Mouse (Mus musculus) granulocyte monocyte progenitor cell, adult 5-6 weeks (primary cell): ENCODE data around the gene Spg21. TPM values are rescaled to one million over a fixed set of nuclear protein-coding genes. Genes with fewer than 3 reads are reported as not detected.
A peak's percentile ranks its signal among the peaks of the same experiment; 100 is the strongest.

ENCODE experiments used
- ATAC-seq: replicated peaks from 2 replicates; pipeline ENCODE4 v1.8.0; 2016; ENCODE audit warnings: mild to moderate bottlenecking, moderate TSS enrichment, inconsistent platforms; ENCODE audit not compliant: poor library complexity, severe bottlenecking
- total RNA-seq, 2 experiments: library from RNA; stranded (forward) in 1 of 2; stranded (reverse) in 1 of 2; fragments of 200-712, 200-1000 nt in 1 of 2; fragments of >200 nt in 1 of 2; fragmentation: Nextera tagmentation in 1 of 2; gene quantifications; 2 replicates each; pipeline ENCODE4 v1.2.3; 2014 to 2017

Gene Spg21
- total RNA-seq (2014; fragmentation: Nextera tagmentation) (81.6 and 82.9 TPM in 2 replicates), total RNA-seq (2017) (70.2 and 82.2 TPM in 2 replicates)

GRCm38 (mm10) chr9:65460732-65461442 is at the start of gene Spg21:
Spg21 (plus strand) TSS chr9:65460947.
- ATAC-seq: peak; percentile 97

DNA sequence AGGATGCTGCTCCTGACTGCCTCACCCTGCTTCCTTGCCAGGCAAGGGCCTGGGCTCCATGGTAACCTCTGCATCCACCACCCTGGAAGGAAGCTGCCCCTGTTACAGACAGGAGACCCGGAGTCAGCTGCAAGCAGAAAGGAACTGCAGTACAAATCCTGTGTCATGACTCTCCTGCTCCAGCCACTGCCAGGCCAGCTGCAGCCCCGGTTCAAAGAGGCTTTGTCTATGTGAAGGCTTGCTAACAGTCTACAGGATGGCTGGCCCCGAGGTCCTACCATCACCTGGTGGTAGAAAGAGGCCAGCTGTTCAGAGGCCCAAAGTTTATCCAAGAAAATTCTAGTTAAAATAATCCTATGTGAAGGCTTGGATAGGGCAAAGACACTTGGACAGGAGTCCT is 49.4 kb upstream of the Spg21 start:
- ATAC-seq: no peak

DNA sequence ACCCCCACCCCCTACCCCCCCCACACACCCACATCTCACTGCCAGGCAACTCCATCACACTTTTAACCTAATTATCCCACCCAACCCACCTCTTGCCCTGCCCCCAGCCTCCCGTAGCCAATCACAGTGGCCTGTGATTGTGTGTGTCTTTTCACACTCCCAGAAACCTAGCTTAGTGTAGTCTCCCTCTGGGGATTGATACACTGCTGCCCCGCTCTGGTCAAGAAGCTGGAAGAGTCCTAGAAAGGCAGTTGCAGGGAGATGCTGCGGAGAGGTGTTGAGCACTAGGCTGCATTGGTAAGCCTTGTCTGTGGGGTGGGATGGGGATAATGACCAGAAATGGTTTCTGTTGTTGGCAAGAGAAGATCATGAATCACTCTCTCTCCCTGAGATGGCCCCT is 43.0 kb upstream of the Spg21 start:
- ATAC-seq: no peak

GRCm38 (mm10) chr9:65419633-65420032 is 41.1 kb upstream of the Spg21 start:
- ATAC-seq: no peak

DNA sequence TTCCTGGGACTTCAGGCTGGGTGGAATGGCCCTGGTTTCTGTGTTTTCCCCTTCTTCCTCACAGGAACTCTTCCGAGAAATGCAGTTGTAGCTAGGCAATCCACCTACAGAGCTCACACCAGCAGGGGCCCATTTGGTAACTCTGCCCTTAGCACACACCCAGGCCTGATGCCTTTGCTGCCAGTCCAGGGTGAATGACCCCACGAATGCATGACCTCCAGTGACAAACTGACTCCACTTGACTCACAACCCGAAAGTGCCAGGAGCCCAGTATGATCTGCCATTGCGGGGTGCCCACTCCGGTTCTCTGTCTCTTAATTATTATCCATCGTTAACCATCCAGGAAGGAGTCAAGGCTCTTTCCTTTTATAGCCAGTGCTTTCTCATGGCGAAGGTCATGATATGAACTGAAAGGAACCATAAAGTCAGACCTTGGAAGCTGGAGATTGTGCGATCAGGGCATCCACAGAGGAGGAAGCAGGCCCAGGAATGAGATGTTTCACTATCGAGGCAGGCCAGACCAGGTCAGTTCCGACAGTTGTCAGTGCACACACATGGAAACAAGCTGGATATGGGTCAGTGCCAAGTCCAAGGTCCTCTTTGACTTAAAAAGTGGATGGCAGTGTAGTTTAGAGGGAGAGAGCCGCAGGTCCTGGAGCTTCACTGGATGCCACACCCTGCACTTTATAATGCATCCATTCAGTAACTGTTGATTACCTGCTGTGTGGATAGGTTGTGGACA is 37.8 kb upstream of the Spg21 start, which contains the start of gene Slc51b:
Gene Slc51b, minus strand, starts transcription at position 196 of the 742 bp plus-strand sequence.
- ATAC-seq: no peak

- ATAC-seq: peak; percentile 82
These were observed 36.4 kb upstream of the Spg21 start for GRCm38 (mm10) chr9:65424393-65424792.

DNA sequence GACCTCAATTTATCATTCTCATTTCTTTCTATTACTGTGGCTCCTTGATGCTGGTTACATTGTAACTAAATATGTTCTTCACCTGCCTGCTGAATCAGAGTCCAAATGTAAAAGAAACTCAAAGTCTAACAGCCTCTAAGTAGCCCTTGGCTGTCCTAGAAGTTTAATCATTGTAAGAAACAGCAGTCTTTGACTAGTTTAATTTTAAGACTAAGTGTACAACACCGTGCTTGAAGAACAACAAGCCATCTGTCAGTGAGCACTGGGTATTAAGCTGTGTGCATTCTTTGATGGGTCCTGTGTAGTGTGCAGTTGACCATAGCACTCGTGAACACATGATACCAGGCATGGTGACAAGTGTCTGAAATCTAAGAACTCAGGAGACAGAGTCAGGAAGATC is 33.2 kb upstream of the Spg21 start:
- no peak for ATAC-seq

- no peak for ATAC-seq
These were observed 32.7 kb upstream of the Spg21 start for GRCm38 (mm10) chr9:65428003-65428402.

- ATAC-seq: no peak
These were observed 30.3 kb upstream of the Spg21 start for GRCm38 (mm10) chr9:65430401-65430800.

DNA sequence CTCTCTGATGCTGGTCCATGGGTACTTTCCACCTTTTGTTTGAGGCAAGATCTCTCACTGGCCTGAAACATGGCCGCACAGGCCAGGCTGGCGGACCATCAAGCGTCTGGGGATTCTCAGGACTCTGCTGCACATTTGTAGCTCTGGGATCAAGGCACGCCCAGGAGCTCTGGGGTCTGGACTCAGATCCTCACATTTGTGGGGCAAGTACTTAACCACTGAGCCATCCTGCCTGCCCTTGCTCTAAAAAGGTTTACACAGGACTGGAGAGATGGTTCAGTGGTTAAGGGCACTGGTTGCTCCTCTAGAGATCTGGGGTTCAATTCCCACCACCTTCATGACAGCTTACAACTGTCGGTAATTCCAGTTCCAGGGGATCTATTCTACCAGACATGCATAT is 29.8 kb upstream of the Spg21 start:
- ATAC-seq: no peak

DNA sequence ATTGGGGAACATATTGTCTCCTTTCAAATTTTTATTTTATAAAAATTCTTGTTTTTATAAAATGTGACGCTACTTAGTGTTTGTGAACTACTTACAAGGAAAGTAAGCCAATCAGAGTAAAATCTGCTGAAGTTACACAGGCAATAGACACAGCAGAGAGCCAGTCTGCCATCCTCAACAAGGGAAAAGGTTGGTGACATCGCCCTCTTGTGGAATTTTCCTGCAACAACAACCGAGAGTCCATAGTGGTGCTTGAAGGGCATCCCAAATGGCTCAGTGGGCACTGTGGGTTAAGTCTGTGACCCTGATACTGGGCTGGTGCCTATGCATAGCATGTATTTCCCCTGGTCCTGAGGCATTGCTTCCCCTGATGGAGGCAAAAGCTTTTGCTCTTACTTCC is 28.5 kb upstream of the Spg21 start:
- ATAC-seq: peak; percentile 46

GRCm38 (mm10) chr9:65434140-65434539 is 26.6 kb upstream of the Spg21 start:
- ATAC-seq: peak; percentile 49

DNA sequence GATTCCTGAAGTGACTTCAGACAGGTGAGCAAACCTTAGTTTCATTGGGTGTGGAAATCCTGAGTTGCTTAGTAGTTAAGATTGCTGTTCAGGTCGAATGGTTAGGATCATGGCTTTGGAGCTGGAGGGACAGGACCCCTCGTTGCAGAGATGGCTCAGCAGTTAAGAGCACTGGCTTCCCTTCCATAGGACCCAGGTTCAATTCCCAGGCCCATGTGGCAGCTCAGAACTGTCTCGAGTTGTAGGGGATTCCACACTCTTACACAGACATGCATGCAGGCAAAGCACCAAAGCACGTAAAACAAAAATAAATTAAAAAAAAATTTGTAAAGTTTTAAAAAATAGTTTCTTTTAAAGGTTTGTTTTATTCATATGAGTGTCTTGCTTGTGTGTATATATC is 25.5 kb upstream of the Spg21 start:
- ATAC-seq: no peak

DNA sequence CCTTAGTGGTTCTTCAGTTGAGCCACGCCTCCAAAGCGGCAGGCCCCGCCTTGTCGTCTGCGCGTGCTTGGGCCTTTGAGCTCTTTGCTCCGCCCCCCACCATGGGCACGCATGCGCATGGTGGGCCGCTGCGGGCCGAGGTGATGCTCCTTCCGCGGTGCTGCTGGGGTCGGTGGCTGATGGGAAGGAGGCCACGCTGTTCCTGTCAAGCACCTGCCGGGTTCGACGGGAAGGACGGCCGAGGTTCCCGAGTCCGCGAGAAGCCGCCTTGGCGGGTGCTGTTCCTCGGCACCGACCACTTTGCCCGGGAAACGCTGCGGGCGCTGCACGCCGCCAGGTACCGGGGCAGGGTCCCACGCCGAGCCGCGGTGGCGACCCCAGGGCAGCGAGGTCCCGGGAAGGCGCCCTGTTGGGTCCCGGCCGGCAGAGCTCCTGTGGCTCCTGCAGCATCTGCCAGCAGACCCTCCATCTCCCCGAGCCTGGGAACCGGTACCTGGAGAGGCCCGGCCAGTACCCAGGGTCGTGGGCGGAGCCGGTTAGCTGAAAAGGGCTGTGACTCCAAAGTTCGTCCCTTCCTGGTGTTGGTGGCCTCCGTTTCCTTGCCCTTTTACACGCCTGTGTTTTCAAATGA is 25.0 kb upstream of the Spg21 start, which contains the start of gene Mtfmt:
Gene Mtfmt, plus strand, starts transcription at position 112 of the 631 bp plus-strand sequence.
- peak; percentile 95 for ATAC-seq

- ATAC-seq: no peak
These were observed 16.1 kb upstream of the Spg21 start for GRCm38 (mm10) chr9:65444692-65445091.

DNA sequence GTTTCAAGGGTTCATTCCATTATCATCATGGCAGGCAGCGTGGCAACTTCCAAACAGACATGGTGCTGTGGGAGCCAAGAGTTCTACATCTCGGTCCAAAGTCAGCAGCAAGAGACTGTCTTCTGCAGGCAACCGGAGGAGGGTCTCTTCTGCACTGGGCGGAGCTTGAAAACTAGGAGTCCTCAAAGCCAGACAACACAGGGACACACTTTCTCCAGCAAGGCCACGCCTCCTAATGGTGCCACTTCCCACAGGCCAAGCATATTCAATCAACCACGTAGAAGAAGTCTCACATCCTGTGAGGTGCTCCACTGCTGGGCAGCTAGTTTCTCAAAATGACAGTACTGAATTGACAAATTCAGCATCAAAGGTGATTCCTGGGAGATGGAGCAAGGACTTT is 12.8 kb upstream of the Spg21 start:
- no peak for ATAC-seq

DNA sequence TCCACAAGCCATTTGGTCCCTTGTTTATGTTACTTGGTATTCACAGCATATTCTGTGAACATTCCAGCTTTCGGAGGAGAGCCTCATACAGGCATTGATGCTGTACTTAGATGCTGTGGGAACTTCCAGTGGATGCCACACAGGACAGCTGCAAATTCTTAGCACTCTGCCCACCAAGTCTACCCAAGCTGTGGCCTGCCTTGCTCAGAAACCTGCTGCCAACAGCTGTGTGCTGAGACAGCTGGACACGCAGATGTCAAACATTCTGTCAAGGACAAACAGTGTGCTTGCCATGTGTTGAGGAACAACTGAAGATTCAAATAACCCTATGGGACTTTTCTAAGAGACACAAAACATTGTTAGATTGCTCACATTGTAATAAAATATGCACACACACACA is 1.8 kb upstream of the Spg21 start:
- no peak for ATAC-seq

DNA sequence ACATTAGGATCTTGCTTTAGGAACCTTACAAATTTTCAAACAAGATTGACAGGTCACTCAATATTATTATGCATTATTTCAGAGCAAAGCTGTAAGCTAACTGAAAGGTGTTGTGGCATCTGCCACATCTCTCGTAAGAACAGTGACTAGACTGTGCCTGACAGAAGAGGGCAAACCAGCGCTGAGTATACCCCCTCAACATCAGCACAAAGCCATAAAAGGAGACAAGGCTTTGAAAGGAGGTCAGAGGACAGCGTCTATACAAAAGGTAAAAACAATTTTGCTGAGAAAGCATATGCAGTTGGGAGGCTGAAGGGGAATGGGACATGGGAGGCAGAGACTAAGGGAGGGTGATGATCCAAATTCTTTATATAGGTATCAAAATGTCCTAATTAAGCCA is 549 bp upstream of the Spg21 start:
- ATAC-seq: no peak

DNA sequence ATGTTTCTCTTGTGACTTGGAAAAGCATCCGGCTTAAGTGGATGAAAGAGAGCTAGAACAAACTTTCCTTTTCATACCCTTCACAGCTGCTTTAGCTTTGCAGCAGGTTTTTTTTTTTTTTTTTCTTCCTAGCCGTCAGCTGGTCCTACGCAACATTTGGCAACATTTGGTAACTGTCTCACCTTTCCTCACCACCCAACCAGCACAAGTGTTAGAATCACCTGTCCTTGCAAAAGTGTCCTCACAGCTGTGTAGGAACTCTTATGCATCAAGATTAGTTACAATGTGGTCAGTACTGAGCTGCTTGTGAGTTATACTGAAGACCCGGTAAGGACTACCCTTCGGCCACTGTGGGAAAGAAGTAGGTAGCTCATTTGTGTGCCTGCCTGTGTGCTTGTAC is 1.8 kb downstream of the Spg21 start:
- ATAC-seq: no peak

DNA sequence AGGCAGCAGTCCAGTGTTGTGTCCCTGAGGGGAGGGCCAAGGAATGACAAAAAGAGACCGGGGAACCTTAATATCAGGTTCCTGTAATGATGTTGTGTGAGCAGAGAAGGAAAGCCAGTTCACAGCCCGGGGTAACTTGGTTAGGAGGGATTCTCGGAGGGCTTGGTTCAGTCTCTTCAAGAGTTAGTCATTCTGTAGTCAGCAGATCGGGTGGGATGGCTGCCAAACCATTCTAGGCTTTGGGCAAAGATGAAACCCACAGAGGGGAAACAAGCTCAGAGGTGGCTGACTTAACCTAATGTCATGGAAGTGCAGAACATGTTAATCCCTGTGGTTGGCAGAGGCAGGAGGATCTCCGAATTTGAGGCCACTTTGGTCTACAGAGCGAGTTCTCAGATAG is 3.4 kb downstream of the Spg21 start:
- no peak for ATAC-seq

- no peak for ATAC-seq
These were observed 4.5 kb downstream of the Spg21 start for GRCm38 (mm10) chr9:65465241-65465640.
